In the genomic region with DNA sequence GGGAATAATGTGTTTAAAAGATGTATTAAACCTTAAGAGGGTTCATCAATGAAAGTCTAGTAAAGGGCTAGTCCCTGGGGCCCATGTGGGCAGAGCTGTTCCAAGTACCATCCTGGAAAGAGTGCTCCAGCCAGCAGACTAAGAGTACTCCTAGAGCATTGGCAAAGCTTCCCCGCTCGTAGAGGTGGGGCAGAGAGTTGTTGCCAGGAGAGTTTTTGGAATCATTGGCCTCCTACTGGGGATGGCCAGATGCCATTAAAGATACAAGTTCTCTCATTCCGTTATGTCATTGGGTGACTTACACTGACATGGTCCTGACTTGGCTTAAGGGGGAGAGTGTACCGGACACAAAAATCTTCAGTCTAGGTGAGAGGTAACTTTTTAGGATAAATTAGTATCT, we compare ENCODE assay signal across 14 mouse cellular contexts. TPM values are rescaled to one million over a fixed set of nuclear protein-coding genes. Genes with fewer than 3 reads are reported as not detected.
A peak's percentile ranks its signal among the peaks of the same experiment; 100 is the strongest.
DNase-seq lines count a peak whose midpoint lies in the region; ATAC-seq and TF ChIP-seq lines count a peak whose summit lies in the region.
"Had no signal": no experiment of that assay in that cellular context is flagged by ENCODE, and none has a peak within 500 bp of the region (broad histone marks: within the 10 kb centered on the region; RNA-seq: fewer than 3 reads in every experiment).

No protein-coding gene starts in this region.

- H3K27me3 ChIP-seq in forebrain, embryonic 12.5 days, result peaks cover 5% of the 10 kb centered on the region; the same call in 1 of the 2 replicates
- H3K27me3 ChIP-seq in forebrain, embryonic 15.5 days, result no peaks in the 10 kb centered on the region
- H3K27me3 ChIP-seq in hindbrain, embryonic 14.5 days (ENCODE audit: control insufficient read depth, insufficient read depth, low read length), result no peaks in the 10 kb centered on the region
- H3K27me3 ChIP-seq: limb, embryonic 12.5 days had no signal

- H3K36me3 ChIP-seq in forebrain, embryonic 12.5 days (replicated peaks), result peaks cover 39% of the 10 kb centered on the region
- H3K36me3 ChIP-seq in forebrain, embryonic 15.5 days, result peaks cover 35% of the 10 kb centered on the region
- H3K36me3 ChIP-seq in hindbrain, embryonic 14.5 days (replicated peaks; ENCODE audit: control insufficient read depth, insufficient read depth), result peaks cover 40% of the 10 kb centered on the region

- DNase-seq in lung, adult 18-20 months, result peak; percentile 42 to 61
- DNase-seq in lung, postnatal 4 days, result no peak
- DNase-seq in cerebellum, adult 9-11 months, result peak; percentile 70
- peak; percentile 59 for DNase-seq in lung, postnatal 25 days (ENCODE audit: low spot score)
- DNase-seq in hindbrain, embryonic 14.5 days (ENCODE audit: low spot score), result no peak
- DNase-seq in left cerebral cortex, adult 2 months (ENCODE audit: extremely low spot score in 1 of 2, low spot score in 2 of 2), result no peak
- DNase-seq: kidney, postnatal 4 days had no signal

- H3K9me3 ChIP-seq in forebrain, embryonic 12.5 days, result no peaks in the 10 kb centered on the region
- no peaks in the 10 kb centered on the region for H3K9me3 ChIP-seq in forebrain, embryonic 15.5 days
- H3K9me3 ChIP-seq in hindbrain, embryonic 14.5 days (ENCODE audit: control insufficient read depth, low read length), result no peaks in the 10 kb centered on the region
- H3K9me3 ChIP-seq: limb, embryonic 12.5 days had no signal

- ATAC-seq in forebrain, embryonic 12.5 days (ENCODE audit: low FRiP score), result no peak
- no peak for ATAC-seq in forebrain, embryonic 15.5 days (replicated peaks)
- no peak for ATAC-seq in hindbrain, embryonic 14.5 days (ENCODE audit: low FRiP score)
- ATAC-seq: CD4-positive, CD25-positive, alpha-beta regulatory T cell, adult 4 months; hindbrain, embryonic 16.5 days had no signal

- 70% methylated on average over 4 of the region's 4 CpGs for WGBS in forebrain, embryonic 12.5 days
- WGBS in forebrain, embryonic 15.5 days, result 54% methylated on average over 4 of the region's 4 CpGs
- WGBS in hindbrain, embryonic 14.5 days, result 57% methylated on average over 4 of the region's 4 CpGs

- H3K9ac ChIP-seq in forebrain, embryonic 12.5 days, result no peak overlapping the region
- no peak overlapping the region for H3K9ac ChIP-seq in forebrain, embryonic 15.5 days (replicated peaks)
- H3K9ac ChIP-seq in hindbrain, embryonic 14.5 days, result no peak overlapping the region
- H3K9ac ChIP-seq: limb, embryonic 12.5 days had no signal

- H3K4me1 ChIP-seq in forebrain, embryonic 12.5 days, result peaks cover 31% of the 10 kb centered on the region
- peaks cover 30% of the 10 kb centered on the region for H3K4me1 ChIP-seq in forebrain, embryonic 15.5 days
- H3K4me1 ChIP-seq in hindbrain, embryonic 14.5 days (replicated peaks; ENCODE audit: control insufficient read depth, insufficient read depth, low read length), result peaks cover 27% of the 10 kb centered on the region

- no peak for TF ChIP-seq CTCF in left cerebral cortex, adult 2 months (IDR thresholded peaks at IDR 0.05)

- H3K27ac ChIP-seq in forebrain, embryonic 12.5 days, result 0 out of 2 replicates have a peak overlapping the region, but pooled peaks have one; percentile 15
- no peak overlapping the region for H3K27ac ChIP-seq in forebrain, embryonic 15.5 days (replicated peaks)
- no peak overlapping the region for H3K27ac ChIP-seq in hindbrain, embryonic 14.5 days
- no peak overlapping the region for H3K27ac ChIP-seq in left cerebral cortex, adult 2 months
- H3K27ac ChIP-seq: limb, embryonic 12.5 days; macrophage had no signal

- H3K4me3 ChIP-seq in forebrain, embryonic 12.5 days (replicated peaks), result no peak overlapping the region
- H3K4me3 ChIP-seq in forebrain, embryonic 15.5 days, result no peak overlapping the region
- H3K4me3 ChIP-seq in hindbrain, embryonic 14.5 days (replicated peaks; ENCODE audit: low read length), result no peak overlapping the region
- H3K4me3 ChIP-seq in left cerebral cortex, adult 2 months, result no peak overlapping the region
- H3K4me3 ChIP-seq: limb, embryonic 12.5 days; myocyte had no signal

- intact Hi-C loops in left cerebral cortex, adult 2 months (cut with DNase I), result no loop called here

- no peak overlapping the region for H3K4me2 ChIP-seq in forebrain, embryonic 12.5 days
- no peak overlapping the region for H3K4me2 ChIP-seq in forebrain, embryonic 15.5 days (replicated peaks)
- no peak overlapping the region for H3K4me2 ChIP-seq in hindbrain, embryonic 14.5 days (replicated peaks)
- H3K4me2 ChIP-seq: limb, embryonic 12.5 days had no signal

RNA-seq across cellular contexts. Expression of gene Sv2a, which starts 1.4 kb away (rescaled TPM):
- polyA plus RNA-seq in forebrain, embryonic 12.5 days (2016; fragmentation: Nextera tagmentation; extraction: Ambion mirVana), result 22.9 and 24.3 TPM in 2 replicates
- polyA plus RNA-seq in forebrain, embryonic 15.5 days (2015; fragmentation: Nextera tagmentation; extraction: Ambion mirVana), result 69.1 and 73.3 TPM in 2 replicates
- 95.7 and 111 TPM in 2 replicates for polyA plus RNA-seq in hindbrain, embryonic 14.5 days (2014; fragmentation: Nextera tagmentation; extraction: Ambion mirVana)
- 100 to 1,000 TPM; 408 TPM for total RNA-seq in left cerebral cortex, adult 2 months (2021)

RNA-seq across cellular contexts. Expression of gene Sf3b4, which starts 7.4 kb away (rescaled TPM):
- polyA plus RNA-seq in forebrain, embryonic 12.5 days (2016; fragmentation: Nextera tagmentation; extraction: Ambion mirVana), result 185 and 201 TPM in 2 replicates
- polyA plus RNA-seq in forebrain, embryonic 15.5 days (2015; fragmentation: Nextera tagmentation; extraction: Ambion mirVana), result 151 and 155 TPM in 2 replicates
- 135 and 151 TPM in 2 replicates for polyA plus RNA-seq in hindbrain, embryonic 14.5 days (2014; fragmentation: Nextera tagmentation; extraction: Ambion mirVana)
- 10 to 100 TPM; 44.0 to 45.5 TPM for total RNA-seq in left cerebral cortex, adult 2 months (2021)

RNA-seq across cellular contexts. Expression of gene Mtmr11, which starts 17.7 kb away (rescaled TPM):
- 13.4 and 17.8 TPM in 2 replicates for polyA plus RNA-seq in forebrain, embryonic 12.5 days (2016; fragmentation: Nextera tagmentation; extraction: Ambion mirVana)
- polyA plus RNA-seq in forebrain, embryonic 15.5 days (2015; fragmentation: Nextera tagmentation; extraction: Ambion mirVana), result 10.0 and 11.2 TPM in 2 replicates
- polyA plus RNA-seq in hindbrain, embryonic 14.5 days (2014; fragmentation: Nextera tagmentation; extraction: Ambion mirVana), result 10.1 and 11.6 TPM in 2 replicates
- total RNA-seq in left cerebral cortex, adult 2 months (2021), result 1 to 10 TPM; 7.3 to 8.1 TPM

RNA-seq across cellular contexts. Expression of gene Bola1, which starts 40.0 kb away (rescaled TPM):
- polyA plus RNA-seq in forebrain, embryonic 12.5 days (2016; fragmentation: Nextera tagmentation; extraction: Ambion mirVana), result 72.2 and 77.9 TPM in 2 replicates
- polyA plus RNA-seq in forebrain, embryonic 15.5 days (2015; fragmentation: Nextera tagmentation; extraction: Ambion mirVana), result 71.8 and 75.5 TPM in 2 replicates
- 57.0 and 72.4 TPM in 2 replicates for polyA plus RNA-seq in hindbrain, embryonic 14.5 days (2014; fragmentation: Nextera tagmentation; extraction: Ambion mirVana)
- total RNA-seq in left cerebral cortex, adult 2 months (2021), result 10 to 100 TPM; 14.8 to 15.1 TPM

RNA-seq across cellular contexts. Expression of gene Hist2h2ab, which starts 40.1 kb away (rescaled TPM):
- 1.1 and 1.7 TPM in 2 replicates for polyA plus RNA-seq in forebrain, embryonic 12.5 days (2016; fragmentation: Nextera tagmentation; extraction: Ambion mirVana)
- polyA plus RNA-seq in forebrain, embryonic 15.5 days (2015; fragmentation: Nextera tagmentation; extraction: Ambion mirVana), result 0.46 TPM in 1 of 2 replicates, not detected in the other
- polyA plus RNA-seq in hindbrain, embryonic 14.5 days (2014; fragmentation: Nextera tagmentation; extraction: Ambion mirVana), result 0.55 TPM in 1 of 2 replicates, not detected in the other
- total RNA-seq in left cerebral cortex, adult 2 months (2021), result 10 to 100 TPM; 10.4 to 10.8 TPM
- polyA plus RNA-seq: CD4-positive, CD25-positive, alpha-beta regulatory T cell, adult 4 months; hindbrain, embryonic 16.5 days; macrophage; myocyte had no signal

Comparison
In these comparisons a context has a peak if more than half of its experiments do, and no peak if none do; other contexts are left out.
1. DNase-seq: peak in lung, adult 18-20 months (2 of 2), cerebellum, adult 9-11 months (single experiment) and lung, postnatal 25 days (single experiment); none in lung, postnatal 4 days (0 of 2), hindbrain, embryonic 14.5 days (single experiment) and left cerebral cortex, adult 2 months (0 of 2).